Mouse (Mus musculus) midbrain, embryonic 11.5 days (tissue): Measurements from ENCODE around the gene Fxr2. TPM values are rescaled to one million over a fixed set of nuclear protein-coding genes. Genes with fewer than 3 reads are reported as not detected.
"Not testable (repeated sequence)": the region's sequence is repeated elsewhere in the genome, so short reads cannot be mapped to it uniquely, and the experiment has no call there.

Experiments used
- ATAC-seq: fragments of 200-750 bp; cut with Nextera tagmentation; 2 replicates; pipeline ENCODE4 v1.8.0; 2017; ENCODE audit warnings: moderate TSS enrichment, moderate library complexity; ENCODE audit not compliant: low FRiP score
- DNase-seq: peaks from one replicate; pipeline ENCODE4 v3.0.0; 2015; ENCODE audit warnings: low spot score; ENCODE audit errors: missing footprints
- H3K27ac ChIP-seq: fragments of 300-500 bp; sonication (generic); 2 replicates; pipeline ENCODE4 v1.5.1; 2014; ENCODE audit warnings: low read depth, low read length
- H3K27me3 ChIP-seq: fragments of 300-500 bp; sonication (generic); 2 replicates; pipeline ENCODE4 v1.6.1; 2014; ENCODE audit warnings: mild to moderate bottlenecking, low read length, moderate library complexity, mixed read lengths; ENCODE audit not compliant: control insufficient read depth, insufficient read depth
- H3K36me3 ChIP-seq: fragments of 300-500 bp; sonication (generic); 2 replicates; pipeline ENCODE4 v1.6.1; 2014; ENCODE audit warnings: mild to moderate bottlenecking, low read length, moderate library complexity, mixed read lengths; ENCODE audit not compliant: control insufficient read depth, insufficient read depth
- H3K4me1 ChIP-seq: fragments of 300-500 bp; sonication (generic); 2 replicates; pipeline ENCODE4 v1.6.1; 2014; ENCODE audit warnings: low read length; ENCODE audit not compliant: control insufficient read depth, insufficient read depth
- H3K4me2 ChIP-seq: fragments of 300-500 bp; sonication (generic); 2 replicates; pipeline ENCODE4 v1.6.1; 2014; ENCODE audit warnings: mild to moderate bottlenecking, moderate library complexity
- H3K4me3 ChIP-seq: fragments of 300-500 bp; sonication (generic); 2 replicates; pipeline ENCODE4 v1.5.1; 2014; ENCODE audit warnings: low read depth, low read length
- H3K9ac ChIP-seq: fragments of 300-500 bp; sonication (generic); 2 replicates; pipeline ENCODE4 v1.6.1; 2014; ENCODE audit warnings: low read length
- H3K9me3 ChIP-seq: fragments of 300-500 bp; sonication (generic); 2 replicates; pipeline ENCODE4 v1.6.1; 2016; ENCODE audit warnings: low read length; ENCODE audit not compliant: control insufficient read depth
- WGBS: fragments of 180-500 bp; shearing (Covaris S2); extraction: QIAGEN DNeasy Blood & Tissue Kit; methylation state at CpG from one replicate; pipeline ENCODE4 v1.1.7; 2014; 5-methylcytosine and 5-hydroxymethylcytosine counted together
- polyA plus RNA-seq: library from polyadenylated mRNA; unstranded; fragments of >200 nt; fragmentation: Nextera tagmentation; extraction: Ambion mirVana; gene quantifications from 2 replicates; pipeline ENCODE4 v1.2.1, GENCODE M21; 2014

Fxr2 gene
- polyA plus RNA-seq, 1 experiment from 2014 or later = 29.0 TPM

GRCm38 (mm10) chr11:69620394-69621081, 12.3 kb upstream of the Fxr2 start:
- Histone ChIP-seq H3K9me3 (no peaks in the 10 kb centered on the region), H3K27me3 (no peaks in the 10 kb centered on the region), H3K4me1 (peaks cover 14% of the 10 kb centered on the region), H3K36me3 (no peaks in the 10 kb centered on the region), H3K27ac (no peak overlapping the region; the same call in 1 of the 2 replicates), H3K4me2 (no peak overlapping the region), H3K4me3 (no peak overlapping the region), H3K9ac (no peak overlapping the region)
- no peak for ATAC-seq
- 86% methylated on average over 7 of the region's 7 CpGs for WGBS
- peak; percentile 37 for DNase-seq

DNA sequence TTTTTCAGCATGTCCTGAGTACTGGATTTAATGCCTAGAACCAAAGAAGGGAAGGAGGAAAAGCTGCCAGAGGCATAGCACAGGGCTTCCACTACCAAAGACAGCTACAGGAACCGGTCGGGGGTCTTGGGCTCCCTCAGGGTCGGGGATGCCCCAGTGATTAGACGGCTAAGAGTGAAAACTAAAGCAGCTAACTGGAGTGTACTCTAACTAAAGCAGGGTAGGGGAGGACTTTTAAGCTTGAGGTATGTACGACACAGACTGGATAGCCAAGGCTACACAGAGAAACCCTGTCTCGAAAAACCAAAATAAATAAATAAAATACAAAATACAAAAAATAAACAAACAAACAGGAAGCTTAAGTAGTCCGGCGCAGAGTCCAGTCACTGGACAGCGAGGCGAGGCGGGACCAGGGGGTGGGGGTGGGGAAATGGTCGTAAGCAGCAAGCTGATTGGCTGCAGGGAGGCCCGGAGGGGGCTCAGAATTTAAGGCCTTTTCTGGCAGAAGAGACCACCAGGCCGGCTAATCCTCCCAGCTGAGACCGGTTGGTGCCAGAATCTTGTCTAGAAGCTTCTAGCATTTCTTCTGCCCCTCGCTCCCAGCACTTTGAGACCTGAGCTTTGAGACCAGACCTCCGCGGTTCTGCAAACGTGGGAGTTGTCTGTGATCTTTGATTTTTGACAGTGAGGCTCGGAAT, 11.1 kb upstream of the Fxr2 start, which contains the start of gene Sat2:
Gene Sat2 (plus strand): TSS at position 454 of the 698 bp plus-strand sequence.
- no peaks in the 10 kb centered on the region for H3K27me3 ChIP-seq
- H3K4me3 ChIP-seq = peak within 1 kb of the TSS; percentile 39
- H3K36me3 ChIP-seq = no peaks in the 10 kb centered on the region
- peak within 1 kb of the TSS; percentile 81 for H3K9ac ChIP-seq
- peaks cover 14% of the 10 kb centered on the region for H3K4me1 ChIP-seq
- DNase-seq = peak; percentile 97
- WGBS = under 1% methylated on average over 20 of the region's 20 CpGs
- H3K9me3 ChIP-seq = no peaks in the 10 kb centered on the region
- peak within 1 kb of the TSS; percentile 48; the same call in 1 of the 2 replicates for H3K27ac ChIP-seq
- peak; percentile 87 for ATAC-seq
- H3K4me2 ChIP-seq = peak within 1 kb of the TSS; percentile 65

- Histone ChIP-seq H3K36me3 (no peaks in the 10 kb centered on the region), H3K27ac (no peak overlapping the region), H3K9me3 (no peaks in the 10 kb centered on the region), H3K4me3 (peak overlapping the region; percentile 39), H3K4me2 (peak overlapping the region; percentile 65), H3K9ac (peak overlapping the region; percentile 81), H3K27me3 (no peaks in the 10 kb centered on the region), H3K4me1 (peaks cover 14% of the 10 kb centered on the region)
- WGBS = 53% methylated on average over 6 of the region's 6 CpGs
- ATAC-seq (no peak; the same call in 1 of the 2 replicates), DNase-seq (peak; percentile 92)
Observed at GRCm38 (mm10) chr11:69622406-69622805, 10.4 kb upstream of the Fxr2 start.

GRCm38 (mm10) chr11:69623006-69623405, 9.8 kb upstream of the Fxr2 start:
- H3K4me1 ChIP-seq = peaks cover 14% of the 10 kb centered on the region
- H3K4me2 ChIP-seq = peak overlapping the region; percentile 65; the same call in 1 of the 2 replicates
- 65% methylated on average over 4 of the region's 4 CpGs for WGBS
- H3K27ac ChIP-seq = no peak overlapping the region
- H3K9ac ChIP-seq = no peak overlapping the region
- no peak for DNase-seq
- no peaks in the 10 kb centered on the region for H3K9me3 ChIP-seq
- no peak for ATAC-seq
- H3K27me3 ChIP-seq = no peaks in the 10 kb centered on the region
- H3K36me3 ChIP-seq = no peaks in the 10 kb centered on the region
- no peak overlapping the region for H3K4me3 ChIP-seq

- H3K27ac ChIP-seq, H3K4me3 ChIP-seq, H3K9me3 ChIP-seq, H3K9ac ChIP-seq, H3K4me2 ChIP-seq, DNase-seq, H3K27me3 ChIP-seq, H3K36me3 ChIP-seq, ATAC-seq: not testable (repeated sequence)
- H3K4me1 ChIP-seq = peaks cover 14% of the 10 kb centered on the region
- WGBS = 84% methylated on average over 2 of the region's 2 CpGs
Observed at GRCm38 (mm10) chr11:69624339-69624738, 8.5 kb upstream of the Fxr2 start.

- Histone ChIP-seq H3K27ac (no peak overlapping the region), H3K27me3 (no peaks in the 10 kb centered on the region), H3K9me3 (no peaks in the 10 kb centered on the region), H3K4me2 (no peak overlapping the region), H3K9ac (no peak overlapping the region), H3K36me3 (no peaks in the 10 kb centered on the region), H3K4me3 (no peak overlapping the region), H3K4me1 (0 out of 2 replicates have a peak, but pooled peaks cover 2% of the 10 kb centered on the region)
- ATAC-seq (no peak), DNase-seq (peak; percentile 98)
- WGBS = 41% methylated on average over 6 of the region's 6 CpGs
Observed at GRCm38 (mm10) chr11:69628286-69628685, 4.5 kb upstream of the Fxr2 start.

- Histone ChIP-seq H3K9ac (no peak overlapping the region), H3K9me3 (no peaks in the 10 kb centered on the region), H3K27ac (no peak overlapping the region), H3K4me2 (no peak overlapping the region), H3K4me3 (no peak overlapping the region), H3K36me3 (no peaks in the 10 kb centered on the region), H3K4me1 (peaks cover 14% of the 10 kb centered on the region), H3K27me3 (no peaks in the 10 kb centered on the region)
- ATAC-seq (no peak), DNase-seq (no peak)
- 70% methylated on average over 1 of the region's 1 CpGs for WGBS
Observed at GRCm38 (mm10) chr11:69629802-69630201, 3.0 kb upstream of the Fxr2 start.

GRCm38 (mm10) chr11:69633128-69633866, 507 bp downstream of the Fxr2 start:
- under 1% methylated on average over 50 of the region's 50 CpGs for WGBS
- peak; percentile 58 for ATAC-seq
- H3K36me3 ChIP-seq = no peaks in the 10 kb centered on the region

More at GRCm38 (mm10) chr11:69633128-69633866, 507 bp downstream of the Fxr2 start:
- no peak for DNase-seq
- Histone ChIP-seq H3K27ac (peak overlapping the region; percentile 90), H3K27me3 (no peaks in the 10 kb centered on the region), H3K9ac (peak overlapping the region; percentile 97), H3K4me2 (peak overlapping the region; percentile 82), H3K4me3 (peak overlapping the region; percentile 98), H3K9me3 (no peaks in the 10 kb centered on the region), H3K4me1 (peaks cover 17% of the 10 kb centered on the region)
